Mouse (Mus musculus): ENCODE measurements around the gene Ptprn2.

Gene Ptprn2

GRCm38 (mm10) chr12:116648584-116649206 is 163.2 kb downstream of the Ptprn2 start:
- peak; percentile 57 for DNase-seq

GRCm38 (mm10) chr12:116653684-116654083 is 168.2 kb downstream of the Ptprn2 start:
- DNase-seq: no peak

- DNase-seq: peak; percentile 11
These were observed 174.6 kb downstream of the Ptprn2 start for GRCm38 (mm10) chr12:116660076-116660475.

- no peak for DNase-seq
These were observed 175.5 kb downstream of the Ptprn2 start for GRCm38 (mm10) chr12:116661018-116661417.

- no peak for DNase-seq
These were observed 192.2 kb downstream of the Ptprn2 start for GRCm38 (mm10) chr12:116677701-116678100.

- DNase-seq: no peak
These were observed 204.3 kb downstream of the Ptprn2 start for GRCm38 (mm10) chr12:116689832-116690231.

- DNase-seq: no peak
These were observed 224.0 kb downstream of the Ptprn2 start for GRCm38 (mm10) chr12:116709535-116709934.

- no peak for DNase-seq
These were observed 225.2 kb downstream of the Ptprn2 start for GRCm38 (mm10) chr12:116710716-116711115.

- no peak for DNase-seq
These were observed 225.6 kb downstream of the Ptprn2 start for GRCm38 (mm10) chr12:116711133-116711532.

- DNase-seq: no peak
These were observed 227.6 kb downstream of the Ptprn2 start for GRCm38 (mm10) chr12:116713096-116713495.

GRCm38 (mm10) chr12:116721062-116721461 is 235.5 kb downstream of the Ptprn2 start:
- DNase-seq: no peak

GRCm38 (mm10) chr12:116740141-116740540 is 254.6 kb downstream of the Ptprn2 start:
- DNase-seq: no peak

- no peak for DNase-seq
These were observed 255.8 kb downstream of the Ptprn2 start for GRCm38 (mm10) chr12:116741300-116741699.

- DNase-seq: no peak
These were observed 260.9 kb downstream of the Ptprn2 start for GRCm38 (mm10) chr12:116746401-116746800.

GRCm38 (mm10) chr12:116752784-116753183 is 267.3 kb downstream of the Ptprn2 start:
- DNase-seq: no peak

- DNase-seq: no peak
These were observed 278.4 kb downstream of the Ptprn2 start for GRCm38 (mm10) chr12:116763961-116764360.

- no peak for DNase-seq
These were observed 285.4 kb downstream of the Ptprn2 start for GRCm38 (mm10) chr12:116770911-116771310.

- DNase-seq: no peak
These were observed 286.0 kb downstream of the Ptprn2 start for GRCm38 (mm10) chr12:116771493-116771892.

GRCm38 (mm10) chr12:116772081-116772566 is 286.6 kb downstream of the Ptprn2 start:
- DNase-seq: no peak

- no peak for DNase-seq
These were observed 287.8 kb downstream of the Ptprn2 start for GRCm38 (mm10) chr12:116773344-116773743.

GRCm38 (mm10) chr12:116776447-116776846 is 290.9 kb downstream of the Ptprn2 start:
- DNase-seq: no peak

- no peak for DNase-seq
These were observed 292.9 kb downstream of the Ptprn2 start for GRCm38 (mm10) chr12:116778095-116779090.

GRCm38 (mm10) chr12:116780419-116780818 is 294.9 kb downstream of the Ptprn2 start:
- no peak for DNase-seq

GRCm38 (mm10) chr12:116785731-116786130 is 300.2 kb downstream of the Ptprn2 start:
- peak; percentile 0 for DNase-seq

Measured in right cerebral cortex, postnatal 25 days (tissue).